Mouse (Mus musculus): ENCODE results near the gene Elmo1. TPM values are rescaled to one million over a fixed set of nuclear protein-coding genes. Genes with fewer than 3 reads are reported as not detected.

Gene Elmo1
- total RNA-seq (2021) = 10 to 100 TPM; 23.6 to 27.7 TPM
- long read RNA-seq, experiment 1, full-length matches to known transcripts = 12 of 20 reads
- long read RNA-seq, experiment 1, partial matches to known transcripts = 4 of 20 reads
- long read RNA-seq, experiment 1, other reads (novel, unspliced or antisense) = 4 of 20 reads
- long read RNA-seq, experiment 2, full-length matches to known transcripts = 14 of 23 reads
- long read RNA-seq, experiment 2, partial matches to known transcripts = 2 of 23 reads
- long read RNA-seq, experiment 2, other reads (novel, unspliced or antisense) = 7 of 23 reads

- peak in 1 of 2 experiments; percentile 79 for DNase-seq (ENCODE audit: low spot score in 2 of 2)
These were observed at the start of gene Elmo1 for GRCm38 (mm10) chr13:20090133-20090710. Gene Elmo1 (plus strand): TSS chr13:20090596.

- no peak for DNase-seq (ENCODE audit: low spot score in 2 of 2)
These were observed 49.1 kb upstream of the Elmo1 start for GRCm38 (mm10) chr13:20041169-20041830.

- DNase-seq (ENCODE audit: low spot score in 2 of 2) = no peak
These were observed 47.5 kb upstream of the Elmo1 start for GRCm38 (mm10) chr13:20042856-20043255.

- DNase-seq (ENCODE audit: low spot score in 2 of 2) = no peak
These were observed 45.0 kb upstream of the Elmo1 start for GRCm38 (mm10) chr13:20045350-20045749.

GRCm38 (mm10) chr13:20045836-20046235, 44.6 kb upstream of the Elmo1 start:
- DNase-seq (ENCODE audit: low spot score in 2 of 2) = no peak

GRCm38 (mm10) chr13:20046406-20046805, 44.0 kb upstream of the Elmo1 start:
- DNase-seq (ENCODE audit: low spot score in 2 of 2) = no peak

- no peak for DNase-seq (ENCODE audit: low spot score in 2 of 2)
These were observed 42.2 kb upstream of the Elmo1 start for GRCm38 (mm10) chr13:20047926-20048836.

- DNase-seq (ENCODE audit: low spot score in 2 of 2) = no peak
These were observed 41.6 kb upstream of the Elmo1 start for GRCm38 (mm10) chr13:20048837-20049160.

GRCm38 (mm10) chr13:20049654-20050053, 40.7 kb upstream of the Elmo1 start:
- no peak for DNase-seq (ENCODE audit: low spot score in 2 of 2)

- DNase-seq (ENCODE audit: low spot score in 2 of 2) = no peak
These were observed 40.2 kb upstream of the Elmo1 start for GRCm38 (mm10) chr13:20050149-20050548.

- DNase-seq (ENCODE audit: low spot score in 2 of 2) = no peak
These were observed 32.5 kb upstream of the Elmo1 start for GRCm38 (mm10) chr13:20057926-20058325.

- no peak for DNase-seq (ENCODE audit: low spot score in 2 of 2)
These were observed 29.4 kb upstream of the Elmo1 start for GRCm38 (mm10) chr13:20061031-20061430.

- no peak for DNase-seq (ENCODE audit: low spot score in 2 of 2)
These were observed 27.1 kb upstream of the Elmo1 start for GRCm38 (mm10) chr13:20063331-20063730.

- no peak for DNase-seq (ENCODE audit: low spot score in 2 of 2)
These were observed 18.4 kb upstream of the Elmo1 start for GRCm38 (mm10) chr13:20072043-20072442.

- DNase-seq (ENCODE audit: low spot score in 2 of 2) = no peak
These were observed 17.4 kb upstream of the Elmo1 start for GRCm38 (mm10) chr13:20072994-20073393.

- no peak for DNase-seq (ENCODE audit: low spot score in 2 of 2)
These were observed 13.9 kb upstream of the Elmo1 start for GRCm38 (mm10) chr13:20076521-20076920.

GRCm38 (mm10) chr13:20077237-20077636, 13.2 kb upstream of the Elmo1 start:
- no peak for DNase-seq (ENCODE audit: low spot score in 2 of 2)

- DNase-seq (ENCODE audit: low spot score in 2 of 2) = peak; percentile 54 to 57
These were observed 561 bp downstream of the Elmo1 start for GRCm38 (mm10) chr13:20090711-20091603.

GRCm38 (mm10) chr13:20091604-20091926, 1.2 kb downstream of the Elmo1 start:
- no peak for DNase-seq (ENCODE audit: low spot score in 2 of 2)

- no peak for DNase-seq (ENCODE audit: low spot score in 2 of 2)
These were observed 1.9 kb downstream of the Elmo1 start for GRCm38 (mm10) chr13:20092301-20092700.

Measured in gastrocnemius, postnatal 4 days (tissue).